Mouse (Mus musculus): ENCODE results near the gene Nr1i2. TPM values are rescaled to one million over a fixed set of nuclear protein-coding genes. Genes with fewer than 3 reads are reported as not detected.
"Not testable (repeated sequence)": the region's sequence is repeated elsewhere in the genome, so short reads cannot be mapped to it uniquely, and the experiment has no call there.

The Nr1i2 gene
- polyA plus RNA-seq, 1 experiment from 2014 or later: 0.46 TPM

DNA sequence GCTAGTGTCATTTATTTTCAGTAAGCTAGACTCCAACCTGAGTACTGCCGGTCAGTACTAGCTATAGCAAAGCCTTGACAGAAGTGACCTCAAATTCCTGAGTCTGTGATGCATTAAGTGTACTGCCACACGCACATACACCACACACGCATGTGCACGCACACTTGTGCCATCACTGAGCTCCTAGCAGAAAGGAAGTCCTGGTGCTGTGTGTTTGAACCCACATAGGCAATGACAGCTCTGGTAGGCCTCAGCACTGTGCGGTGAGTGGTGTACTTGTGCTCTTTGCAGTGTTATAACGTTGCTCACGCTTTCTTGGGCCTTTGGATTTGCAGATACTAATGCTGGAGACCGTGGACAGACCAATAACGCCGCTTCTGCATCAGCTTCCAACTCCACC is 54.5 kb downstream of the Nr1i2 start:
- no peak overlapping the region for H3K4me3 ChIP-seq (ENCODE audit: low read length)
- 93% methylated on average over 10 of the region's 10 CpGs for WGBS
- no peaks in the 10 kb centered on the region for H3K4me1 ChIP-seq (ENCODE audit: insufficient read depth, low read length)
- no peak overlapping the region for H3K9ac ChIP-seq (replicated peaks; ENCODE audit: low read length)
- ATAC-seq (ENCODE audit: low FRiP score, low TSS enrichment): no peak
- peaks cover 23% of the 10 kb centered on the region for H3K36me3 ChIP-seq (ENCODE audit: insufficient read depth, low read length)
- H3K9me3 ChIP-seq (ENCODE audit: low read length): no peaks in the 10 kb centered on the region
- no peaks in the 10 kb centered on the region for H3K27me3 ChIP-seq (ENCODE audit: insufficient read depth, low read length)
- H3K4me2 ChIP-seq (replicated peaks; ENCODE audit: low read depth, low read length): no peak overlapping the region
- H3K27ac ChIP-seq (ENCODE audit: low read length): no peak overlapping the region

DNA sequence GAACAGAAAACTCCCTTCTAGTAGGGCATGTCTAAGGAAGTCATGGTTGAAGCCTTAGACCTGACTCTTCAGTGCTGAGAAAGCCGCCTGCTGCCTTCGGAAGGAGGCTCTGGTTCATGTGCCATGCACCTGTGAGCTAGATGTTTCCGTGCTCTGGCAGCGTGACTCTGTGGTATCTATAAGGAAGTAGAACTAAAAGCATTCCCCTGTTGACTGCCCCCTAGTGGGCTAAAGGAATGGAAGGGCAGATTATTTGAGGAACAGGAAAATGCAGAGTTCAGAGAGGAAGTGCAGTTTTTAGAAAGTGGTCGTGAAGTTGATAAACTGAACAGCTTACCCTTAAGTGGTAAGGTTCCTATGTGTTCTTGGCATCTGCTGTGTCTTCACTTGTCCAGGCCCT is 54.9 kb downstream of the Nr1i2 start:
- H3K4me1 ChIP-seq (ENCODE audit: insufficient read depth, low read length): no peaks in the 10 kb centered on the region
- H3K36me3 ChIP-seq (ENCODE audit: insufficient read depth, low read length): peaks cover 23% of the 10 kb centered on the region

DNA sequence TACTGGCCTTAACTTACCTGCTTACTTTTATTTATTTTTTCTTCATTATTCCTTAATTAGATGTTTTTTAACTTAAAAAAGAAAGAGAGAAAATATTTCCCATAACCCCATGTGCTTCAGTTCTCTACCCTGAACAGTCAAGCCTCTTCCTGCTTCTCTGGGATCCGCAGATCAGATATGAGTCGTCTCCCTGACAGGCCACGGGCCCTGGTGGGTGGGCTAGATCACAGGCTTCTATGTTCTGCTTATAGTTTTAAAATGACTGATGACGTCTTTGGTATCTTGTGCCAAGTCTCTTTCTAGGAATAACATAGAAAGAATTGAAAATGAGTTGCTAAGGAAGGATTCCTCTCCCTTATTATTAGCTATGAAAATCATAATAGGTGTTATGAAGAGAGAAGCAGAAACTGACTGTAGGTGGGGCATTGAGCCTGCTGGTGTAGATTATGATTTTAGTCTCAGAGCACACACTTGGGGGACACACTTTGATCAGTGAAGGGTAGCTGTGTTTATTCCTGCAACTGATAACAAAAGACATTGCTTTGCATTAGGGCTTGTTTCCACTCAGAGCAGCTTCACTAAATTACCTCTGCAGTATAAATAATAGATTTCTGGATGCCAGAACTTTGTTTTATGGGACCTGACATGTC is 57.6 kb downstream of the Nr1i2 start:
- 65% methylated on average over 4 of the region's 4 CpGs for WGBS

More for the DNA sequence above, 54.9 kb downstream of the Nr1i2 start:
- H3K27me3 ChIP-seq (ENCODE audit: insufficient read depth, low read length): no peaks in the 10 kb centered on the region
- no peak overlapping the region for H3K4me2 ChIP-seq (replicated peaks; ENCODE audit: low read depth, low read length)
- H3K27ac ChIP-seq (ENCODE audit: low read length): no peak overlapping the region
- WGBS: 76% methylated on average over 5 of the region's 5 CpGs
- no peak for ATAC-seq (ENCODE audit: low FRiP score, low TSS enrichment)
- no peak overlapping the region for H3K4me3 ChIP-seq (ENCODE audit: low read length)
- no peaks in the 10 kb centered on the region for H3K9me3 ChIP-seq (ENCODE audit: low read length)
- no peak overlapping the region for H3K9ac ChIP-seq (replicated peaks; ENCODE audit: low read length)

DNA sequence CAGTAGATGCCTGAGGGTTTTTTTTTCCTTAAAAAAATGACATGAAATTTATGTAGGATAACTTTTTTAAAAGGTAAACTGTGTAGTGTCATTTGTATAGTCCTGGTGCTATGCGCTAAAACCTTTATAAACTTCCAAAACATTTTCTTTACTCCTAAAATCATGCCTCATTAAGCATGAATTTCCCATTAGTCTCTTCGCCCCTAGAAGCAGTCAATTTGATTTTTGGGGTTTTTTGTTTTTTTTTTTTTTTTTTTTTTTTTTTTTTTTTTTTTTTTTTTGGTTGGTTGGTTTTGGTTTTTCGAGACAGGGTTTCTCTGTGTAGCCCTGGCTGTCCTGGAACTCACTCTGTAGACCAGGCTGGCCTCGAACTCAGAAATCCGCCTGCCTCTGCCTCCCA is 72.1 kb downstream of the Nr1i2 start:
- not testable (repeated sequence) for H3K4me3 ChIP-seq (ENCODE audit: low read length); H3K9me3 ChIP-seq (ENCODE audit: low read length); H3K4me2 ChIP-seq (replicated peaks; ENCODE audit: low read depth, low read length); H3K27ac ChIP-seq (ENCODE audit: low read length); H3K4me1 ChIP-seq (ENCODE audit: insufficient read depth, low read length); ATAC-seq (ENCODE audit: low FRiP score, low TSS enrichment); H3K27me3 ChIP-seq (ENCODE audit: insufficient read depth, low read length); H3K9ac ChIP-seq (replicated peaks; ENCODE audit: low read length)
- peaks cover 27% of the 10 kb centered on the region for H3K36me3 ChIP-seq (ENCODE audit: insufficient read depth, low read length)
- 97% methylated on average over 3 of the region's 5 CpGs for WGBS

More for the DNA sequence above, 57.6 kb downstream of the Nr1i2 start:
- ATAC-seq (ENCODE audit: low FRiP score, low TSS enrichment): no peak
- no peak overlapping the region for H3K4me3 ChIP-seq (ENCODE audit: low read length)
- peaks cover 18% of the 10 kb centered on the region for H3K36me3 ChIP-seq (ENCODE audit: insufficient read depth, low read length)
- H3K4me2 ChIP-seq (replicated peaks; ENCODE audit: low read depth, low read length): no peak overlapping the region
- H3K27ac ChIP-seq (ENCODE audit: low read length): no peak overlapping the region
- H3K27me3 ChIP-seq (ENCODE audit: insufficient read depth, low read length): no peaks in the 10 kb centered on the region
- no peaks in the 10 kb centered on the region for H3K4me1 ChIP-seq (ENCODE audit: insufficient read depth, low read length)
- H3K9ac ChIP-seq (replicated peaks; ENCODE audit: low read length): no peak overlapping the region
- H3K9me3 ChIP-seq (ENCODE audit: low read length): no peaks in the 10 kb centered on the region

DNA sequence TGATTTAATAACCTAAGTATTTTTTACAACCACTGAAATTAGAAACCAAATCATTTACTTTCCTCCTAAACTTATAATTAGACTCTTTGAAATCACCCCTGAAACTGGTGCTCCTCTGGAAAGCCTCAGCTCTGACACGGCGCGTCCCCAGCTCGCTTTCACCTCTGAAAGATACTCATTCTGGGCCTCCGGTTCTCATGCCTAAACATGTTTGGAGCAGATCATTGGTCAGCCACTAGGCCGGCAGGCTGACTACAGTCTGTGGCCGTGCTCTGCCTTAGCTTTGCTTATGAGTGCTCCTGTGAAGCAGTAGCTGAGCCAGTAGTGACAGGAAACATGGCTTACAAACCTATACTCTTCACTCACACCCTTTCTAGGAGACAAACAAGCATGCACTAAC is 89.4 kb downstream of the Nr1i2 start:
- H3K9me3 ChIP-seq (ENCODE audit: low read length): no peaks in the 10 kb centered on the region
- no peak overlapping the region for H3K27ac ChIP-seq (ENCODE audit: low read length)
- no peak overlapping the region for H3K4me3 ChIP-seq (ENCODE audit: low read length)
- H3K4me2 ChIP-seq (replicated peaks; ENCODE audit: low read depth, low read length): no peak overlapping the region
- no peak overlapping the region for H3K9ac ChIP-seq (replicated peaks; ENCODE audit: low read length)
- peaks cover 13% of the 10 kb centered on the region for H3K36me3 ChIP-seq (ENCODE audit: insufficient read depth, low read length)
- no peak for ATAC-seq (ENCODE audit: low FRiP score, low TSS enrichment)
- H3K4me1 ChIP-seq (ENCODE audit: insufficient read depth, low read length): no peaks in the 10 kb centered on the region
- no peaks in the 10 kb centered on the region for H3K27me3 ChIP-seq (ENCODE audit: insufficient read depth, low read length)
- 87% methylated on average over 7 of the region's 7 CpGs for WGBS

Other genes with a start within 250 kb of the Nr1i2 start
- 50.3 and 56.2 TPM in 2 replicates for gene Gsk3b, start 205.8 kb downstream of the Nr1i2 start, polyA plus RNA-seq (2015; fragmentation: Nextera tagmentation; extraction: Ambion mirVana)
- 0.08 and 0.26 TPM in 2 replicates for gene Maats1, start 47.3 kb upstream of the Nr1i2 start, polyA plus RNA-seq (2015; fragmentation: Nextera tagmentation; extraction: Ambion mirVana)
- 147 and 149 TPM in 2 replicates for gene Cox17, start 52.2 kb upstream of the Nr1i2 start, polyA plus RNA-seq (2015; fragmentation: Nextera tagmentation; extraction: Ambion mirVana)
- gene Gm21987, start 52.2 kb upstream of the Nr1i2 start, polyA plus RNA-seq (2015; fragmentation: Nextera tagmentation; extraction: Ambion mirVana): not detected in 2 replicates
- gene Popdc2, start 67.4 kb upstream of the Nr1i2 start, polyA plus RNA-seq (2015; fragmentation: Nextera tagmentation; extraction: Ambion mirVana): 0.54 and 6.7 TPM in 2 replicates
- 9.4 and 10.0 TPM in 2 replicates for gene Pla1a, start 138.3 kb upstream of the Nr1i2 start, polyA plus RNA-seq (2015; fragmentation: Nextera tagmentation; extraction: Ambion mirVana)
- gene Adprh, start 157.9 kb upstream of the Nr1i2 start, polyA plus RNA-seq (2015; fragmentation: Nextera tagmentation; extraction: Ambion mirVana): 94.3 and 102 TPM in 2 replicates
- gene Cd80, start 160.7 kb upstream of the Nr1i2 start, polyA plus RNA-seq (2015; fragmentation: Nextera tagmentation; extraction: Ambion mirVana): 0.32 and 0.41 TPM in 2 replicates
- 29.7 and 34.4 TPM in 2 replicates for gene Timmdc1, start 227.8 kb upstream of the Nr1i2 start, polyA plus RNA-seq (2015; fragmentation: Nextera tagmentation; extraction: Ambion mirVana)